In genomic region chr11:22876680-22877330, GRCm38 (mm10) we compare ENCODE assay signal across 19 mouse cellular contexts. TPM values are rescaled to one million over a fixed set of nuclear protein-coding genes. Genes with fewer than 3 reads are reported as not detected.
DNase-seq lines count a peak whose midpoint lies in the region; ATAC-seq and TF ChIP-seq lines count a peak whose summit lies in the region.
"Had no signal": no experiment of that assay in that cellular context is flagged by ENCODE, and none has a peak within 500 bp of the region (broad histone marks: within the 10 kb centered on the region; RNA-seq: fewer than 3 reads in every experiment).

No protein-coding gene starts in this region.

- no peak for TF ChIP-seq RAD21 in CH12.LX (IDR thresholded peaks at IDR 0.05; ENCODE audit: low read depth, low read length)
- TF ChIP-seq RAD21 in MEL (IDR thresholded peaks at IDR 0.05; ENCODE audit: low read depth, low read length), result no peak

- TF ChIP-seq CTCF in CH12.LX (conservative IDR thresholded peaks at IDR 0.05 in 1 of 2, IDR thresholded peaks at IDR 0.05 in 1 of 2; ENCODE audit: low read depth in 2 of 2, low read length in 2 of 2), result no peak
- no peak for TF ChIP-seq CTCF in MEL (IDR thresholded peaks at IDR 0.05 in 2 of 3, conservative IDR thresholded peaks at IDR 0.05 in 1 of 3; ENCODE audit: control insufficient read depth in 1 of 3, insufficient read depth in 1 of 3, low read depth in 2 of 3, low read length in 3 of 3, poor library complexity in 1 of 3, severe bottlenecking in 1 of 3)

- dilution Hi-C loops in CH12.LX (cut with MboI; ENCODE audit: extremely low pct_ligation_motif_present, extremely low pct_unique_long_range_greater_than_20kb, low sequenced_read_pairs), result no loop called here

- H3K27ac ChIP-seq in CH12.LX (ENCODE audit: insufficient read depth, low read depth) (no peak overlapping the region), MEL (ENCODE audit: control insufficient read depth, low read depth, low read length) (peak overlapping the region; percentile 27)
- H3K27ac ChIP-seq in liver, embryonic 15.5 days (replicated peaks), result peak overlapping the region; percentile 14; the same call in 1 of the 2 replicates
- H3K27ac ChIP-seq: forebrain, embryonic 12.5 days; heart, embryonic 10.5 days; hindbrain, postnatal 0 days; limb, embryonic 13.5 days; midbrain, embryonic 10.5 days had no signal

- H3K4me1 ChIP-seq in CH12.LX (ENCODE audit: control insufficient read depth in 1 of 2, insufficient read depth in 2 of 2), result peaks cover 23 to 74% of the 10 kb centered on the region in 2 experiments
- H3K4me1 ChIP-seq in MEL (ENCODE audit: control insufficient read depth in 1 of 2, insufficient read depth in 2 of 2, low read length in 2 of 2), result peaks cover 5 to 18% of the 10 kb centered on the region in 2 experiments
- peaks cover 25% of the 10 kb centered on the region for H3K4me1 ChIP-seq in liver, embryonic 15.5 days (replicated peaks)
- H3K4me1 ChIP-seq: forebrain, embryonic 12.5 days; heart, embryonic 10.5 days; midbrain, embryonic 10.5 days had no signal

- DNase-seq in CH12.LX (ENCODE audit: extremely low read depth) (no peak), MEL (ENCODE audit: low read depth, low spot score) (peak; percentile 83)
- DNase-seq in right cerebral cortex, postnatal 36 days (ENCODE audit: low spot score in 2 of 2), result no peak
- DNase-seq in gastrocnemius, postnatal 10 days, result no peak
- DNase-seq in thymus, postnatal 14 days, result no peak
- DNase-seq: adrenal gland, postnatal 14 days; B cell, adult 2 months; cerebellum, adult 11 months; cerebellum, adult 9-11 months; kidney, postnatal 4 days; lung, embryonic 14.5 days had no signal

- H3K79me2 ChIP-seq in CH12.LX (replicated peaks; ENCODE audit: control insufficient read depth, extremely low read depth, insufficient read depth, poor library complexity, severe bottlenecking) (no peaks in the 10 kb centered on the region), MEL (ENCODE audit: control insufficient read depth, insufficient read depth, low read length, poor library complexity) (no peaks in the 10 kb centered on the region; the same call in 1 of the 2 replicates)

- in situ Hi-C loops in CH12.LX (cut with MboI; ENCODE audit: low pct_ligation_motif_present, low pct_unique_long_range_greater_than_20kb, low sequenced_read_pairs), result no loop called here

- ATAC-seq in erythroid progenitor cell, adult 5-6 weeks (replicated peaks; ENCODE audit: low FRiP score, poor library complexity, severe bottlenecking), result peak; percentile 67
- ATAC-seq in liver, embryonic 15.5 days (ENCODE audit: insufficient read depth), result peak; percentile 83
- ATAC-seq: hindbrain, postnatal 0 days; intestine, embryonic 16.5 days had no signal

- H3K9me3 ChIP-seq in CH12.LX (replicated peaks; ENCODE audit: low read length) (no peaks in the 10 kb centered on the region), MEL (replicated peaks; ENCODE audit: insufficient read depth, low read length) (no peaks in the 10 kb centered on the region)
- no peaks in the 10 kb centered on the region for H3K9me3 ChIP-seq in liver, embryonic 15.5 days (replicated peaks)
- H3K9me3 ChIP-seq: forebrain, embryonic 12.5 days; heart, embryonic 10.5 days; limb, embryonic 13.5 days; midbrain, embryonic 10.5 days had no signal

- H3K27me3 ChIP-seq in CH12.LX (replicated peaks), result no peaks in the 10 kb centered on the region
- H3K27me3 ChIP-seq in MEL (ENCODE audit: control insufficient read depth in 1 of 2, insufficient read depth in 2 of 2, low read length in 2 of 2), result no peaks in the 10 kb centered on the region
- no peaks in the 10 kb centered on the region; the same call in 1 of the 2 replicates for H3K27me3 ChIP-seq in liver, embryonic 15.5 days
- H3K27me3 ChIP-seq: forebrain, embryonic 12.5 days; limb, embryonic 13.5 days had no signal

- 20% methylated on average over 3 of the region's 3 CpGs for WGBS in liver, embryonic 15.5 days (ENCODE audit: insufficient replicate concordance)

- no peak for TF ChIP-seq POLR2A in CH12.LX (IDR thresholded peaks at IDR 0.05; ENCODE audit: low read depth, low read length)
- no peak for TF ChIP-seq POLR2A in MEL (IDR thresholded peaks at IDR 0.05; ENCODE audit: control insufficient read depth in 1 of 2, insufficient read depth in 1 of 2, low read depth in 1 of 2, low read length in 2 of 2, poor library complexity in 1 of 2)

- no peak overlapping the region for H3K4me3 ChIP-seq in CH12.LX (replicated peaks in 1 of 3; ENCODE audit: low read depth in 2 of 3, low read length in 2 of 3, poor library complexity in 1 of 3)
- peak overlapping the region; percentile 14 to 23 for H3K4me3 ChIP-seq in MEL (ENCODE audit: control insufficient read depth in 1 of 2, insufficient read depth in 1 of 2, low read depth in 2 of 2, low read length in 2 of 2)
- H3K4me3 ChIP-seq in liver, embryonic 15.5 days (replicated peaks), result no peak overlapping the region
- H3K4me3 ChIP-seq: forebrain, embryonic 12.5 days; heart, embryonic 10.5 days; limb, embryonic 13.5 days; midbrain, embryonic 10.5 days had no signal

- peaks cover 0 to 1% of the 10 kb centered on the region in 2 experiments for H3K36me3 ChIP-seq in CH12.LX (replicated peaks in 1 of 2; ENCODE audit: control insufficient read depth in 1 of 2, insufficient read depth in 1 of 2, low read length in 1 of 2)
- H3K36me3 ChIP-seq in MEL (ENCODE audit: control insufficient read depth in 1 of 2, insufficient read depth in 2 of 2, low read length in 2 of 2), result peaks cover 0 to 17% of the 10 kb centered on the region in 2 experiments; a peak in 2 of 4 replicates
- H3K36me3 ChIP-seq in liver, embryonic 15.5 days (replicated peaks), result no peaks in the 10 kb centered on the region
- H3K36me3 ChIP-seq: forebrain, embryonic 12.5 days; heart, embryonic 10.5 days; limb, embryonic 13.5 days; midbrain, embryonic 10.5 days had no signal

- no peak for TF ChIP-seq EP300 in CH12.LX (IDR thresholded peaks at IDR 0.05; ENCODE audit: low read length)
- peak; percentile 71 to 78 for TF ChIP-seq EP300 in MEL (IDR thresholded peaks at IDR 0.05; ENCODE audit: low read depth in 1 of 2, low read length in 2 of 2)

- no peak overlapping the region for H3K9ac ChIP-seq in CH12.LX (ENCODE audit: insufficient read depth, low read depth)
- H3K9ac ChIP-seq in MEL (ENCODE audit: control insufficient read depth, low read depth, low read length, poor library complexity, severe bottlenecking), result peak overlapping the region; percentile 25
- no peak overlapping the region for H3K9ac ChIP-seq in liver, embryonic 15.5 days
- H3K9ac ChIP-seq: forebrain, embryonic 12.5 days; limb, embryonic 13.5 days; lung, embryonic 14.5 days had no signal

- H3K4me2 ChIP-seq in CH12.LX (ENCODE audit: insufficient read depth, low read depth, poor library complexity, severe bottlenecking), result no peak overlapping the region
- 0 out of 2 replicates have a peak overlapping the region, but pooled peaks have one; percentile 8 for H3K4me2 ChIP-seq in liver, embryonic 15.5 days
- H3K4me2 ChIP-seq: forebrain, embryonic 12.5 days; limb, embryonic 13.5 days; lung, embryonic 14.5 days had no signal

TF ChIP-seq in CH12.LX, 34 proteins besides CTCF, POLR2A, EP300 and RAD21:
- no peak for TF ChIP-seq GABPA (IDR thresholded peaks at IDR 0.05; ENCODE audit: insufficient replicate concordance, low read depth, low read length)
- no peak for TF ChIP-seq HCFC1 (IDR thresholded peaks at IDR 0.05; ENCODE audit: low read depth, low read length)
- TF ChIP-seq KAT2A (IDR thresholded peaks at IDR 0.05; ENCODE audit: insufficient replicate concordance, low read length), result no peak
- TF ChIP-seq TBP (conservative IDR thresholded peaks at IDR 0.05; ENCODE audit: low read depth, low read length), result peak; percentile 76; the same call in 1 of the 2 replicates
- no peak for TF ChIP-seq USF1 (IDR thresholded peaks at IDR 0.05; ENCODE audit: low read depth, low read length)
- TF ChIP-seq USF2 (conservative IDR thresholded peaks at IDR 0.05; ENCODE audit: low read depth, low read length), result no peak
- TF ChIP-seq MEF2A (IDR thresholded peaks at IDR 0.05; ENCODE audit: borderline replicate concordance, low read depth, low read length), result no peak
- no peak for TF ChIP-seq MAZ (IDR thresholded peaks at IDR 0.05; ENCODE audit: low read depth, low read length)
TF ChIP-seq in CH12.LX: peak in this region for 1.

TF ChIP-seq in MEL, 35 proteins besides CTCF, POLR2A, EP300 and RAD21 (continues in another document):
- TF ChIP-seq KAT2A (conservative IDR thresholded peaks at IDR 0.05; ENCODE audit: low read depth, low read length), result no peak
- TF ChIP-seq MXI1 (IDR thresholded peaks at IDR 0.05; ENCODE audit: low read depth, low read length), result no peak
- no peak for TF ChIP-seq SMC3 (IDR thresholded peaks at IDR 0.05; ENCODE audit: low read depth, low read length)
- TF ChIP-seq CHD1 (IDR thresholded peaks at IDR 0.05; ENCODE audit: low read depth, low read length), result no peak
- no peak for TF ChIP-seq USF1 (IDR thresholded peaks at IDR 0.05; ENCODE audit: low read depth, low read length)
- 0 out of 2 replicates have a peak, but pooled peaks have one; percentile 29 for TF ChIP-seq SIN3A (IDR thresholded peaks at IDR 0.05; ENCODE audit: low read length)
- TF ChIP-seq TCF12 (IDR thresholded peaks at IDR 0.05; ENCODE audit: low read depth, low read length), result peak; percentile 85
- TF ChIP-seq E2F4 (IDR thresholded peaks at IDR 0.05; ENCODE audit: borderline replicate concordance, low read depth, low read length), result no peak
- TF ChIP-seq MAFK (IDR thresholded peaks at IDR 0.05; ENCODE audit: borderline replicate concordance, low read depth, low read length), result no peak
- TF ChIP-seq ZNF384 (IDR thresholded peaks at IDR 0.05; ENCODE audit: low read depth, low read length), result no peak
- TF ChIP-seq MEF2A (IDR thresholded peaks at IDR 0.05; ENCODE audit: extremely low read depth, insufficient replicate concordance, low read depth, low read length, poor library complexity, severe bottlenecking), result no peak
- 0 out of 2 replicates have a peak, but pooled peaks have one; percentile 36 for TF ChIP-seq ELF1 (IDR thresholded peaks at IDR 0.05; ENCODE audit: low read depth, low read length)
- TF ChIP-seq TAL1 (IDR thresholded peaks at IDR 0.05; ENCODE audit: low read length), result peak; percentile 47
- TF ChIP-seq ZMIZ1 (IDR thresholded peaks at IDR 0.05; ENCODE audit: low read depth, low read length), result no peak

RNA-seq across cellular contexts. Expression of gene B3gnt2, which starts 16.0 kb away (rescaled TPM):
- total RNA-seq in CH12.LX (2012; rRNA removed) (74.6 and 77.4 TPM in 2 replicates), CH12.LX (2014; rRNA removed) (62.2 and 75.2 TPM in 2 replicates), MEL (2012; rRNA removed) (36.7 and 36.8 TPM in 2 replicates)
- polyA plus RNA-seq in CH12.LX (2012; ENCODE audit: insufficient read length, low read depth) (96.0 and 111 TPM in 2 replicates), MEL (2012; ENCODE audit: insufficient read depth in 1 of 2, insufficient read length in 2 of 2, low read depth in 1 of 2, low replicate concordance in 2 of 2, missing spikeins in 1 of 2) (10 to 100 TPM in 1 of 2 experiments, not detected in 1; 66.4 TPM)
- total RNA-seq in erythroid progenitor cell, adult 5-6 weeks (2015; ENCODE audit: low replicate concordance), result 0.42 TPM in 1 of 2 replicates, not detected in the other
- total RNA-seq in erythroid progenitor cell, adult 5-6 weeks (2017; ENCODE audit: low replicate concordance), result 4.4 and 11.2 TPM in 2 replicates
- 5.3 TPM in 2 replicates for polyA plus RNA-seq in liver, embryonic 15.5 days (2015; fragmentation: Nextera tagmentation; extraction: Ambion mirVana)
- 1 to 10 TPM; 4.0 to 4.4 TPM for total RNA-seq in gastrocnemius, postnatal 10 days (2021)

Comparison
In these comparisons a context has a peak if more than half of its experiments do, and no peak if none do; other contexts are left out.
1. H3K4me3 ChIP-seq: peak in MEL (2 of 2); none in CH12.LX (0 of 3) and liver, embryonic 15.5 days (single experiment).
2. Of the 35 proteins assayed by ChIP-seq in both MEL and CH12.LX: peak only in MEL: ELF1, EP300, ETS1, HCFC1, RCOR1, SIN3A and 1 more; only in CH12.LX: none; in both: TBP; in neither: 27.